Mouse (Mus musculus): Measurements from ENCODE around the gene Shroom1. TPM values are rescaled to one million over a fixed set of nuclear protein-coding genes. Genes with fewer than 3 reads are reported as not detected.

The Shroom1 gene
- polyA plus RNA-seq (2012; fragmentation: generic; extraction: Trizol): 1 to 10 TPM in 1 of 2 experiments, under 1 TPM in 1; 0.54 to 1.0 TPM

DNA sequence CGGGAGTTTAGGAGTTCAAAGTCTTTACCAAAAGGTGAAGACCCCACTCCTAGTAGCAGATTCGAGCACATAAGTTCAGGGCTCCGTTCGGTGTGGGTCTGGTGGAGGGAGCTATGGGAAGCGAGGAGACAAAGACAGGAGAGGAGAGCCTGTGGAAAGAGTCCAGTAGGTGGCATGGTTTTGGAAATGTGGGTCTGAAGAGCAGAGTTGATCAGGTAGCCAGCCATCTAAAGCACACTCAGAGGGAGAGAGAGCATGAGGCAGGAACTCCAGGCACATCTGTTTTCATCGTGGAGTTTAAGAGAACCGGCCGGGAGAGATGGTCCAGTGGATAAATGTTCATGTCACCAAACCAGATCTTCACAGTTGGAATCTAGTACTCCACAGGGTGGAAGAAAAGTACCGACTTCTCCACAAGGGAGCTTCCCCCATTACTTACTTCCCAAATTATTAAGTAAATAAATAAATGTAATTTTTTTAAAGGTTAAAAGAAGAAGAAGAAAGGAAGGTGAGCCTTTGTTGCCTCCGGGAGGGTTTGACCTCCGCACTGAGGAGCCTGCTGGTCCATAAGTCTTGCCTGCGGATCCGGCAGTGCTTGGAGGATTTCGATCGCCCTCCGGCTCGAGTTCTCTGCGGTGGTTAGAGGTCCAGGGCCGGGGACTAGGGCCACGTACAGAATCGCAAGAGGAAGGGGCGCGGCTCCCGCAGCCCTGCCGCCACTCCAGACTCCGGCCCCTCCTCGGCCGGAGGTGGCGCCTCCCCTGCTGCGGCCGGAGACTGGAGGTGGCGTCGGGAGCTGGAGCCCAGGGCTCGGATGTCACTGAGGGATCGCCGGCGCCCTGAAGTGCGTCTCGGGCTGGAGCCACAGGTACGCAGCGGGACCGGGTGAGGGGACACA is at the start of gene Shroom1, which contains the start of gene Gm10447:
Gene Shroom1 (plus strand): TSS at position 732 of the 898 bp plus-strand sequence.
Gene Gm10447 (minus strand): TSS at position 637 of the 898 bp plus-strand sequence.

DNA sequence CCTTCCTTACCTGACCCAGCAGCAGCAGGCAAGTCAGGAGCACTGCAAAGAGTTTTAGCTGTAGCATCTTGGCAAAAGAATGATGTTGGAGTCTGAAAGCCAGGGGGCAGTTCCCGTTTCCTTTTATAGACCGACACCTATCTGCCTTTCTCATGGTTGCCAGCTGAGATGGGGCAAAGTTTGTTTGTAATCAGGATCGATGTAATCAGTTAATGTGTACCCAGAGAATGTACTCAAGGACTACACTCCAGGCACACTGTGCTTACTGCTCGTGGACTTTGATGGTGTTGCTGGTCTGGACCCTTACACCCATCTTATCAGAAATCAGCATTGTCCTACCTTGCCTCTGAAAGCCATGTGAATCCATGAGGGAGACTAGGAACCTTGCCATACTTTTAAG is 34.0 kb upstream of the Shroom1 start, which contains the start of gene Leap2:
Gene Leap2 (minus strand): TSS at position 135 of the 400 bp plus-strand sequence.

DNA sequence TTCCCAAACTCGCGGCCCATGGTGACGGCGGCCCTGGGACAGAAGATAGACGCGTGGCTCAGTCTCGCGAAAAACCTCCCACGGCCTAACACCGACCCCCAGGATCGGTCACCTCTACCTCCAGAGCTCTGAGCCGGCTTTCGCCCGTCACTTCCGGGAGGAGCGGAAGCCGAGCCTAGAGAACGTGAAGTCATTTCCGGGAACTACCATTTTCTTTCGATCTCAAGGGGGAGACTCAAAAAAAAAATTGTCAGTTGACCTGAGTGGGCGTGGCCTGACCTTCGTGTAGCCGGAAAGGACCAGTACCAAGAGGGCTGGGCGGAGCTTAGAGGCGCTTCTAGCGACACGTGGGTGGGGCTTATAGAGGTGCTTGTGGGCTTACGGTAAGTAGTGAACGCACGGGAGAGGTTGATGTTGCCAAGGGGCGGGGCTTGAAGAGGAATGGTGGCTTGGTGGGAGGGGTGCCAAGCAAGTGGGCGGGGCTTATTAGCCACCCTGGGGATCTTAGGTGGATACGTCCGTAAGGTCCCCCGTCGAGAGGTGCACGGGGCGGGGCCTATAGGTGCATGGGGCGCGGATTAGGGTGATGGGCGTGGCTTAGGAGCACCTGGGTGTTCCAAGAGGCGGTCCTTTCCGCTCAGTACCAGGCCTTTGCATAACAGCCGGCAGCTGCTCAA is 26.2 kb upstream of the Shroom1 start, which contains the start of the genes Uqcrq and Gdf9:
Gene Uqcrq (minus strand): TSS at position 162 of the 677 bp plus-strand sequence.
Gene Gdf9 (plus strand): TSS at position 354 of the 677 bp plus-strand sequence.

DNA sequence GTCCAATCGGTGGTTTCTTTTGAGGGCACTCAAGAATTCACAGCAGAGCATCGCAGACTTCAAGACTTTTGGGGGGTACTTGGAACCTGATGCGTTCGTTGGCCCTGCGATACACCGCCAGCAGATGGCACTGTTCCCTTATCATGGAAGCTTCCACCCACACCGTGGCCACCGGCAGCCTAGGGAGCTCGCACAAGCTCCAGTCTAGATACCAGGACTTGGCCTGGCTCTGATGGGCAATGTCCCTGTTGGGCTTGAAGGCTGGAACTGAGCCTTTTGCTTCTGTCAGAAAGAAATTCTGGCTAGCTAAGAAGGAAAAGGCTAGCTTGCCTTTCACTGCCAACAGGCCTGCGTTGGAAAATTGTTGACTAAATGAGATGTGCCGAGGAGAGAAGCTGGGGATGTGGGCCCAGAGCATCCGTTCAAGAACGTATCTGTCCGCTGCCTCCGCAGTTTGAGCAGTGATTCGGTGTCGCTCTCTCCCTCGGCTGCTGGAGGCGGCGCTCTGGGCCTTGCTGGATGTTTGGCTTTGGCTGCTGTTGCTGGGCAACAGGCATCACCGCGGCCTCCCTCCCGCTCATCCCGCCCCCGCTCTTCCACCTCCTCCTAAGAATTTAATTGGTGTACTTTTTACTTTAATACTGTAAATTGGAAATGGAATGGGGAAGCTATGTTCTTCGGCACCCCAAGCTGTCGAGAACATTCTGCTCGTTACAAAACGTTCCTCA is 13.1 kb downstream of the Shroom1 start, which contains the start of gene Gm9837:
Gene Gm9837 (minus strand): TSS at position 512 of the 728 bp plus-strand sequence.

DNA sequence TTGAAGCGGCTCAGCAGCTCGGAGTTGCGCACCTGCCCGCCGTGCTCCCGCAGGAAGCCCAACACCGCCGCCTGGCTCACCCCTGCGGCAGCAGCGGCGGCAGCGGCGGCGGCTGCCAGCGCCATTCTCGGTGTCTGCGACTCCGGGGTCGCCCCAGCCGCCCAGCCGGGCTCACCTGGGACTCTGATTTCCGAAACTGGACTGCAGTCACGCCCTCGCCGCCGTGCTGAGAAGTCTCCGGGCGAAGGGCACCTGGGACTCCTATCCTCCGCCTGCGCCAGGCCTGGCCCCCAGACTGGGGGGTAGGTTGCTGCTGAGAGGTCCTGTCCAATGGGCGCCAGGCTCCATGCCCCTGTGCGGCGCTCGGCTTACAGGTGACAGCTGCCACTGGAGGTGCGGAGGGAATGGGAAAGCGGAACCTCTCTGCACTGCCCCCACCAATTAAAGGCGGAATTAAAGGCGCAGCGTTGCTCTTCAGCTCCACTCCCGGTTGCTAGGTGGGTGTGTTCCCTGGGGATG is 22.8 kb downstream of the Shroom1 start, which contains the start of the genes Gm9945 and Sowaha:
Gene Gm9945 (plus strand): TSS at position 384 of the 519 bp plus-strand sequence.
Gene Sowaha (minus strand): TSS at position 492 of the 519 bp plus-strand sequence.

Other genes starting within 250 kb of the Shroom1 start
- 10 to 100 TPM; 15.8 to 44.3 TPM for gene Hspa4, start 156.7 kb upstream of the Shroom1 start, polyA plus RNA-seq (2012; fragmentation: generic; extraction: Trizol)
- gene Zcchc10, start 132.5 kb upstream of the Shroom1 start, polyA plus RNA-seq (2012; fragmentation: generic; extraction: Trizol): 1 to 10 TPM; 1.7 to 3.0 TPM
- gene Aff4, start 106.4 kb upstream of the Shroom1 start, polyA plus RNA-seq (2012; fragmentation: generic; extraction: Trizol): 1 to 10 TPM in 1 of 2 experiments, under 1 TPM in 1; 0.48 to 8.1 TPM
- not detected for gene Leap2, start 34.0 kb upstream of the Shroom1 start, polyA plus RNA-seq (2012; fragmentation: generic; extraction: Trizol)
- 100 to 1,000 TPM; 500 to 558 TPM for gene Uqcrq, start 26.4 kb upstream of the Shroom1 start, polyA plus RNA-seq (2012; fragmentation: generic; extraction: Trizol)
- gene Gdf9, start 26.2 kb upstream of the Shroom1 start, polyA plus RNA-seq (2012; fragmentation: generic; extraction: Trizol): 1 to 10 TPM in 1 of 2 experiments, under 1 TPM in 1; 0.18 to 1.4 TPM
- under 1 TPM; 0.01 to 0.04 TPM for gene Gm10447, start 95 bp upstream of the Shroom1 start, polyA plus RNA-seq (2012; fragmentation: generic; extraction: Trizol)
- not detected for gene Gm9837, start 13.3 kb downstream of the Shroom1 start, polyA plus RNA-seq (2012; fragmentation: generic; extraction: Trizol)
- not detected for gene Gm9945, start 23.0 kb downstream of the Shroom1 start, polyA plus RNA-seq (2012; fragmentation: generic; extraction: Trizol)
- gene Sowaha, start 23.1 kb downstream of the Shroom1 start, polyA plus RNA-seq (2012; fragmentation: generic; extraction: Trizol): not detected
- gene Sept8, start 62.1 kb downstream of the Shroom1 start, polyA plus RNA-seq (2012; fragmentation: generic; extraction: Trizol): 10 to 100 TPM; 22.0 to 78.6 TPM
- gene Kif3a, start 110.2 kb downstream of the Shroom1 start, polyA plus RNA-seq (2012; fragmentation: generic; extraction: Trizol): 10 to 100 TPM in 1 of 2 experiments, 1 to 10 TPM in 1; 1.8 to 19.7 TPM
- not detected for gene Il4, start 161.5 kb downstream of the Shroom1 start, polyA plus RNA-seq (2012; fragmentation: generic; extraction: Trizol)
- not detected for gene Il13, start 177.5 kb downstream of the Shroom1 start, polyA plus RNA-seq (2012; fragmentation: generic; extraction: Trizol)